Comparison of ENCODE assay signal across 23 mouse cellular contexts in the genomic region with DNA sequence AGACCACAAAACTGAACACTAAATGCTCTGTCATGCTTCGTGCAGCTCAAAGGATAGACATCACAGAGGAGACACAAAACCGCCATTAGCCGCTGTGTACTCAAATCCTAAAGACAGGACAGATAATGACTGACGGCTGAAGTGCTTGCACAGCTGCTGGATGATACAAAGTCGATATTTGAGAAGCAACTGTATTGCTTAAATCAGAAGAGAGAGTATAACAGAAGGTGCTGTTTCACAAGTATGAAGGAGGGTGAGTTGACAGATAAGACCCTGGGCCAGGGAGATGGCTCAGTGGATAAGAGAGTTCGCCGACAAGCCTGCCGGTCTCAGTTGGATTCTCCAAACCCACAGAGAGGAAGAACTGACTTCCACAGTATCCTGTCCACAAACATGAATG. TPM values are rescaled to one million over a fixed set of nuclear protein-coding genes. Genes with fewer than 3 reads are reported as not detected.
A peak's percentile ranks its signal among the peaks of the same experiment; 100 is the strongest.
DNase-seq lines count a peak whose midpoint lies in the region; ATAC-seq lines count a peak whose summit lies in the region.
"Had no signal": no experiment of that assay in that cellular context is flagged by ENCODE, and none has a peak within 500 bp of the region (broad histone marks: within the 10 kb centered on the region; RNA-seq: fewer than 3 reads in every experiment).

No protein-coding gene starts in this region.

- no peaks in the 10 kb centered on the region for H3K9me3 ChIP-seq in liver, embryonic 11.5 days (ENCODE audit: control insufficient read depth, low read length)
- no peaks in the 10 kb centered on the region for H3K9me3 ChIP-seq in liver, embryonic 12.5 days (replicated peaks)
- H3K9me3 ChIP-seq in liver, embryonic 16.5 days (replicated peaks; ENCODE audit: control insufficient read depth, low read length) = no peaks in the 10 kb centered on the region
- H3K9me3 ChIP-seq: embryonic facial prominence, embryonic 10.5 days; forebrain, embryonic 13.5 days; heart, embryonic 13.5 days; hindbrain, embryonic 12.5 days had no signal

- H3K4me2 ChIP-seq in liver, embryonic 11.5 days = peak overlapping the region; percentile 8; the same call in 1 of the 2 replicates
- H3K4me2 ChIP-seq in liver, embryonic 12.5 days = no peak overlapping the region
- no peak overlapping the region for H3K4me2 ChIP-seq in liver, embryonic 16.5 days (ENCODE audit: low read depth, low read length)
- H3K4me2 ChIP-seq: forebrain, embryonic 13.5 days; heart, embryonic 13.5 days; hindbrain, embryonic 12.5 days had no signal

- peak overlapping the region; percentile 61 for H3K27ac ChIP-seq in liver, embryonic 11.5 days (ENCODE audit: low read depth, low read length)
- H3K27ac ChIP-seq in liver, embryonic 12.5 days = peak overlapping the region; percentile 67
- peak overlapping the region; percentile 70 for H3K27ac ChIP-seq in liver, embryonic 16.5 days (ENCODE audit: low read length)
- H3K27ac ChIP-seq: embryonic facial prominence, embryonic 10.5 days; forebrain, embryonic 13.5 days; heart, embryonic 13.5 days; hindbrain, embryonic 12.5 days had no signal

- no peak overlapping the region; the same call in 1 of the 2 replicates for H3K9ac ChIP-seq in liver, embryonic 11.5 days (ENCODE audit: low read depth, low read length)
- H3K9ac ChIP-seq in liver, embryonic 12.5 days = no peak overlapping the region
- H3K9ac ChIP-seq in liver, embryonic 16.5 days (ENCODE audit: low read depth, low read length) = no peak overlapping the region
- H3K9ac ChIP-seq: forebrain, embryonic 13.5 days; forebrain, postnatal 0 days; heart, embryonic 13.5 days; hindbrain, embryonic 12.5 days had no signal

- no peak overlapping the region for H3K4me3 ChIP-seq in liver, embryonic 11.5 days (ENCODE audit: low read depth, low read length)
- no peak overlapping the region for H3K4me3 ChIP-seq in liver, embryonic 12.5 days
- no peak overlapping the region for H3K4me3 ChIP-seq in liver, embryonic 16.5 days (ENCODE audit: low read depth, low read length)
- H3K4me3 ChIP-seq: embryonic facial prominence, embryonic 10.5 days; forebrain, embryonic 13.5 days; heart, embryonic 13.5 days; hindbrain, embryonic 12.5 days had no signal

- 58% methylated on average over 8 of the region's 8 CpGs for WGBS in liver, embryonic 11.5 days
- WGBS in liver, embryonic 12.5 days (ENCODE audit: insufficient replicate concordance) = 25% methylated on average over 8 of the region's 8 CpGs
- 22% methylated on average over 8 of the region's 8 CpGs for WGBS in liver, embryonic 16.5 days (ENCODE audit: insufficient replicate concordance)

- peaks cover 38% of the 10 kb centered on the region for H3K4me1 ChIP-seq in liver, embryonic 11.5 days (replicated peaks; ENCODE audit: control insufficient read depth, insufficient read depth, low read length)
- peaks cover 61% of the 10 kb centered on the region for H3K4me1 ChIP-seq in liver, embryonic 12.5 days
- H3K4me1 ChIP-seq in liver, embryonic 16.5 days (ENCODE audit: control insufficient read depth, low read depth, low read length) = peaks cover 52% of the 10 kb centered on the region
- H3K4me1 ChIP-seq: embryonic facial prominence, embryonic 10.5 days had no signal

- H3K27me3 ChIP-seq in liver, embryonic 11.5 days (replicated peaks; ENCODE audit: control insufficient read depth, insufficient read depth, low read length) = no peaks in the 10 kb centered on the region
- no peaks in the 10 kb centered on the region for H3K27me3 ChIP-seq in liver, embryonic 12.5 days (replicated peaks)
- no peaks in the 10 kb centered on the region for H3K27me3 ChIP-seq in liver, embryonic 16.5 days (ENCODE audit: control insufficient read depth, insufficient read depth, low read depth, low read length)
- H3K27me3 ChIP-seq: CH12.LX; forebrain, embryonic 13.5 days; heart, embryonic 13.5 days; hindbrain, embryonic 12.5 days had no signal

- DNase-seq in liver, embryonic 11.5 days (ENCODE audit: low spot score) = no peak
- no peak for DNase-seq in liver
- no peak for DNase-seq in right cerebral cortex, postnatal 4 days
- no peak for DNase-seq in adrenal gland, postnatal 14 days
- DNase-seq in thymus, postnatal 14 days = no peak
- DNase-seq in thymus, postnatal 0 days (ENCODE audit: low spot score) = no peak
- DNase-seq: adrenal gland, adult 8-10 months; cerebellum, adult 11-12 months; cerebellum, adult 9-10 months; cerebellum, postnatal 25 days; forebrain, postnatal 0 days; gastrocnemius, postnatal 14 days; heart, postnatal 4 days had no signal

- ATAC-seq in liver, embryonic 11.5 days (replicated peaks; ENCODE audit: low FRiP score) = peak; percentile 19
- peak; percentile 8; the same call in 1 of the 2 replicates for ATAC-seq in liver, embryonic 12.5 days
- no peak for ATAC-seq in liver, embryonic 16.5 days (ENCODE audit: low read depth)
- ATAC-seq: forebrain, embryonic 13.5 days; forebrain, postnatal 0 days; hindbrain, embryonic 16.5 days had no signal

- H3K36me3 ChIP-seq in liver, embryonic 11.5 days (ENCODE audit: control insufficient read depth, insufficient read depth, low read length) = peaks cover 37% of the 10 kb centered on the region
- peaks cover 100% of the 10 kb centered on the region for H3K36me3 ChIP-seq in liver, embryonic 12.5 days
- H3K36me3 ChIP-seq in liver, embryonic 16.5 days (ENCODE audit: control insufficient read depth, insufficient read depth) = peaks cover 38% of the 10 kb centered on the region

RNA-seq across cellular contexts. Expression of gene Dnajc16, which starts 18.9 kb away (rescaled TPM):
- polyA plus RNA-seq in liver, embryonic 11.5 days (2014; fragmentation: Nextera tagmentation; extraction: Ambion mirVana) = 4.0 and 4.2 TPM in 2 replicates
- polyA plus RNA-seq in liver, embryonic 12.5 days (2016; fragmentation: Nextera tagmentation; extraction: Ambion mirVana) = 3.1 and 3.2 TPM in 2 replicates
- 2.5 and 2.6 TPM in 2 replicates for polyA plus RNA-seq in liver, embryonic 16.5 days (2015; fragmentation: Nextera tagmentation; extraction: Ambion mirVana)
- 16.6 and 20.7 TPM in 2 replicates for total RNA-seq in adrenal gland, postnatal 14 days (2021)
- polyA plus RNA-seq in thymus, postnatal 0 days (2015; fragmentation: Nextera tagmentation; extraction: Ambion mirVana) = 2.5 and 2.9 TPM in 2 replicates

RNA-seq across cellular contexts. Expression of gene Casp9, which starts 21.6 kb away (rescaled TPM):
- polyA plus RNA-seq in liver, embryonic 11.5 days (2014; fragmentation: Nextera tagmentation; extraction: Ambion mirVana) = 16.5 and 18.3 TPM in 2 replicates
- 13.5 and 14.5 TPM in 2 replicates for polyA plus RNA-seq in liver, embryonic 12.5 days (2016; fragmentation: Nextera tagmentation; extraction: Ambion mirVana)
- 9.5 and 10.4 TPM in 2 replicates for polyA plus RNA-seq in liver, embryonic 16.5 days (2015; fragmentation: Nextera tagmentation; extraction: Ambion mirVana)
- 15.3 and 17.1 TPM in 2 replicates for total RNA-seq in adrenal gland, postnatal 14 days (2021)
- polyA plus RNA-seq in thymus, postnatal 0 days (2015; fragmentation: Nextera tagmentation; extraction: Ambion mirVana) = 9.0 and 9.9 TPM in 2 replicates

RNA-seq across cellular contexts. Expression of gene Agmat, which starts 25.4 kb away (rescaled TPM):
- 16.0 and 18.0 TPM in 2 replicates for polyA plus RNA-seq in liver, embryonic 11.5 days (2014; fragmentation: Nextera tagmentation; extraction: Ambion mirVana)
- polyA plus RNA-seq in liver, embryonic 12.5 days (2016; fragmentation: Nextera tagmentation; extraction: Ambion mirVana) = 16.0 and 16.3 TPM in 2 replicates
- 25.9 and 28.3 TPM in 2 replicates for polyA plus RNA-seq in liver, embryonic 16.5 days (2015; fragmentation: Nextera tagmentation; extraction: Ambion mirVana)
- 13.4 and 32.2 TPM in 2 replicates for total RNA-seq in adrenal gland, postnatal 14 days (2021)
- 0.22 TPM in 1 of 2 replicates, not detected in the other for polyA plus RNA-seq in thymus, postnatal 0 days (2015; fragmentation: Nextera tagmentation; extraction: Ambion mirVana)
- total RNA-seq: CH12.LX; forebrain, postnatal 0 days; gastrocnemius, adult 18-20 months had no signal
- polyA plus RNA-seq: embryonic facial prominence, embryonic 10.5 days; forebrain, embryonic 13.5 days; forebrain, postnatal 0 days; hindbrain, embryonic 12.5 days had no signal

RNA-seq across cellular contexts. Expression of gene Ddi2, which starts 48.6 kb away (rescaled TPM):
- polyA plus RNA-seq in liver, embryonic 11.5 days (2014; fragmentation: Nextera tagmentation; extraction: Ambion mirVana) = 29.3 and 31.4 TPM in 2 replicates
- polyA plus RNA-seq in liver, embryonic 12.5 days (2016; fragmentation: Nextera tagmentation; extraction: Ambion mirVana) = 28.0 and 28.6 TPM in 2 replicates
- polyA plus RNA-seq in liver, embryonic 16.5 days (2015; fragmentation: Nextera tagmentation; extraction: Ambion mirVana) = 13.9 and 14.5 TPM in 2 replicates
- total RNA-seq in adrenal gland, postnatal 14 days (2021) = 56.0 and 65.2 TPM in 2 replicates
- 12.3 and 12.8 TPM in 2 replicates for polyA plus RNA-seq in thymus, postnatal 0 days (2015; fragmentation: Nextera tagmentation; extraction: Ambion mirVana)

RNA-seq across cellular contexts. Expression of gene Cela2a, which starts 54.1 kb away (rescaled TPM):
- polyA plus RNA-seq in liver, embryonic 11.5 days (2014; fragmentation: Nextera tagmentation; extraction: Ambion mirVana) = not detected in 2 replicates
- polyA plus RNA-seq in liver, embryonic 12.5 days (2016; fragmentation: Nextera tagmentation; extraction: Ambion mirVana) = not detected in 2 replicates
- polyA plus RNA-seq in liver, embryonic 16.5 days (2015; fragmentation: Nextera tagmentation; extraction: Ambion mirVana) = 1.8 and 13.9 TPM in 2 replicates
- 0.56 TPM in 1 of 2 replicates, not detected in the other for total RNA-seq in adrenal gland, postnatal 14 days (2021)
- polyA plus RNA-seq in thymus, postnatal 0 days (2015; fragmentation: Nextera tagmentation; extraction: Ambion mirVana) = 0.12 and 0.13 TPM in 2 replicates
- total RNA-seq: adrenal gland, adult 8-10 months; forebrain, postnatal 0 days; gastrocnemius, postnatal 14 days; heart, postnatal 4 days had no signal
- polyA plus RNA-seq: embryonic facial prominence, embryonic 10.5 days; embryonic facial prominence, embryonic 14.5 days; heart, embryonic 13.5 days; hindbrain, embryonic 12.5 days; hindbrain, embryonic 16.5 days had no signal

Comparison
In these comparisons a context has a peak if more than half of its experiments do, and no peak if none do; other contexts are left out.
1. RNA of gene Agmat, which starts 25.4 kb away (polyA plus RNA-seq): 25.9 to 28.3 TPM in liver, embryonic 16.5 days, 16.0 to 18.0 TPM in liver, embryonic 11.5 days and 16.0 to 16.3 TPM in liver, embryonic 12.5 days; 0.22 TPM in thymus, postnatal 0 days; every median in the first group is over 10 times any median in the second.
2. Peak in every context shown above with its lines, with median percentiles within 50 percentile points of each other: H3K27ac ChIP-seq.